Mouse (Mus musculus) A20 (cell line): Measurements from ENCODE around the gene Cnot6l.

ENCODE experiments used
- DNase-seq: peaks from one replicate; pipeline ENCODE4 v3.0.0-alpha.2; 2011; ENCODE audit warnings: low read depth, low spot score

The Cnot6l gene

GRCm38 (mm10) chr5:96164021-96164411, at the start of gene Cnot6l:
Cnot6l (minus strand) TSS chr5:96164171.
- DNase-seq: peak; percentile 88

GRCm38 (mm10) chr5:96209916-96210583, 46.1 kb upstream of the Cnot6l start:
- peak; percentile 96 for DNase-seq

DNA sequence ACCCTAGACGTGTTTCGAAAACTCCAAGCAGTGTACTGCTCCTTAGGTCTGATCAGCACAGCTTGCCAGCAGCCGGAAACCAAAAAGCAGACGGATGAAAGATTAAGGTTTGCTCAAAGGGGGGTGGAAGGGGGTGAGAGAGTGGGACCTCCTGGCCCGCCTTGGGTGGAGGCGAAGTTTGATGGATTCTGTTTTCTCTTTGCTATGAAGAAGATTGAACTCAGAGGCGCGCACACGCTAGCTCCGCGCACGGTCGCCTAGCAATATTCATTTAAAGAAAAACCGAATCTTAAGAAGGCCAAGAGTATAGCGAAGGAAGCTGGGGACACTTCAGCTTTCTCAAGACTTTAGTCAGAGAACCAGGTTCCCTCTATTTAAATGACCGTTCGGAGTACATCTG, 45.5 kb upstream of the Cnot6l start, which contains the start of gene Mrpl1:
Gene Mrpl1 (plus strand): TSS at position 35 of the 400 bp plus-strand sequence.
- DNase-seq: peak; percentile 78

DNA sequence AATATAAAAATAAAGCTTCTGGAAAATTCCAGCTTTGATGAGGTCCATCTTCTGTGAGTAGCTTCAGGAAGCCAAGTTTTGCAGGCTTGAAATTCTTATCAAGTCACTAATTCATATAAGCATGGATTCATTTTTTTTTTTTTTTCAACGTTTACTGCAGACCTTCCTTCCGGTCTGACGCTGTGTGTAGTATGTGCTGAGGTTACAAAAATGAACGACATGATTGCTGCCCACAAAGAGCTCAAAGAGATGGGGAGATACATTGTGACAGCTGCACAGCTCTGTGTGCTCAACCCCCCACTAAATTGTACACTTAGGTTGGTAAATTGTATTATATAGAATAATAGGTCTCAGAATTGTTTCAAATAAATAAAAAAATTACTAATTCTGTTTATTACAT, 44.6 kb upstream of the Cnot6l start:
- DNase-seq: no peak

DNA sequence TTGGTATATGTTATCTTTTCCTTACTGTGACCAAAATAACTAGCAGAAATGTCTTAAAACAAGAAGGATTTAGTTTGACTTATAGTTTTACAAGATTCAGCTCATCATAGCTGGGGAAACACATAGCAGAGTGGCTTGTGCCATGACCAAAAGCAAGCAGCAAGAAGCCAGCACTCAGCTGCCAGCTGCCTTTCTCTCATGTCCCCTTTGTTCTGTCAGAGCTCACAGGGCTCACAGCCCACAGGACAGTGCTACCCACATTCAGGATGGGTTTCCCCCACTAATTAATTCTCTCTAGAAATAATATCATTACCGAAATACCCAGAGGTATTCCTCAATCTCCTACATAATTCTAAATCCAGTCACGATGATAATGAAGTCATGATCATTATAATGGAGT, 43.6 kb upstream of the Cnot6l start:
- no peak for DNase-seq

DNA sequence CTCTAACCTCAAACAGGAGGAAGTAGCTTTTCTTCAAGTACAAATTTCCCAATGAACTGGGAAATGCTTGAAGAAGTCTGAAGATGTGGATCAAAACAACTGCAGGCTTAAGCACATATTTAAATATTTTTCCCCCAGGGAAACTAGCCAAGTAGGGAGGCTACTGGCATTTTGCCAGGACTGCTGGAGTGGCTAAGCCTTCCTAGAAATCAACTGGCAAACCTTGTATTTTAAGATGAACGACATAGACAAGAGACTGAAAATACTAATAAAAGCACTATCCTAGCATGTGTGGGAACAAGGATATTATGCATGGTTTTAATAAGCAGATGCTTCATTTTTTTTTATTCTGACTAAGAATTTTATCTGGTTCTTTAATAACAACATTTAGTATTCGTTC, 42.9 kb upstream of the Cnot6l start:
- no peak for DNase-seq

DNA sequence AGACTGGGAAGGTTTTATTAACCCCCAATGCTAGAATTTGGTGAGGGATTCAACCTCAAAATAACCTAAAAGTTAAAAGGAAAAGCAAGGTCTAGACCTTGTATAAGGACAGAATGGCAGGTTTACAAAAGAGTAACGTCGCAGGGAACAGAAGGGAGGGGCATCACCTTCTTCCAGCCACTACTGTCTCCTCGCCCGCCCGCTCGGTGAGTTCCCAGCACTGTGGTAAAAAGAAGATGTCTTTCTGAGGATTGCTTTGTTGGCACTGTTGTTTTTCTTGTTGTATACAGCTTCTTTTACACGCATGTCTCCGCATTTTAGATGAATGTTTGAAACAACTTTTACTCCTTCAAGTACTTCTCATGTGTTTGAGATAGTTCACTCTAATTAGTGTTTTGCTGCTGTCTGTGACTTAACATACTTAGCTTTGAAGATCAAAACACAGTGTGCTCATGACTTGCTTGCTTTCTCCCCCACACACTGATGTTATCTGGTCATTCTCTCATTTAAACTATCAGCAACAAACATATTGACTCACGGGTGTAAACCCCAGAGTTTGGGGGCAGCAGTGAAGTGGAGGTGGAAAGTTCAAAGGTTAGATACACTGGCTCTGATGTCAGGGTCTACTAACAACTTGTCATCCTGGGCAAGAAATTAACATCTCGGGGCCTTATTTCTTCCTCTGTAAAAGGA, 37.6 kb upstream of the Cnot6l start:
- no peak for DNase-seq

- DNase-seq: no peak
Measured at GRCm38 (mm10) chr5:96200269-96200668, 36.3 kb upstream of the Cnot6l start.

DNA sequence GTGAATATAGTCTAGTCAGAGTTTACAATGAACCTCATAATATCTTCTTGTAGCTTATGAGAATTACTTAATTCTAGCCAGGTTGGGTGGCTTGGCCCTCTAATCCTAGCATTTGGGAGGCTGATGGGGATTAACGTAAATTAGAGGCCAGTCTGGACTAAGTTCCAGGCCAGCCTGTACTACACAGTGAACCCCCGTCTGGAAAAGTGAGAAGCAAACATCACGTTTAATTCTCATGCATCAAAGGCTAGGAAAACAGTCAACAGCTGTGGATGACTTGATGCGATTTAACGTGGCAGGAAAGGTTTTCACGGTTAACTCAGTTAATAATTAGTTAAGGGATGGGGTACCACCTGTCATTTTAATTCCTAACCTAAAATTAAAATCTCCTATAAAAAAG, 34.3 kb upstream of the Cnot6l start:
- DNase-seq: no peak

DNA sequence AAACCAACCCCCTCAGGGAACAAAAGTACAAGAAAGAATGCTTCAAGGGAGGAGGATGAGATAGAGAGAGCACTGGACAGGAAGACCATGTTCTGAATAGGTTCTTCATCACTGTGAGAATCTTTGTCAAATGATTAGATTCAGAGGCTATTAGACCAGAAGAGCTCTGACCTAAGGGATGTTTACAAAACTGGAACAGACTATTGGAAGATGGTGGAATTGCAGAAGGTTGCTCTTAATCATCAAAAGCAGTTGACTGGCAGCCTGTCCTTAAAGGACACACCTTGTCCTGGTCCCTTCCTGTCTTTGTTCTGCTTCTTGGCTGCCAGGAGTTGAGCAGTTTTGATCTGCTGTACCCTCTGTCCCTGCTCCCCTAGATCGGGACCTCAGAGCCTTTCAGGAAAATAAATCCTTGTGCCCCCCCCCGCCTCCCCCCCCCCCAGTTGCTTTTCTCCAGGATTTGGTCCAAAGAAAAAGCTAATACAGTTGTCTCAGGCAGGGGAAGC, 32.6 kb upstream of the Cnot6l start:
- no peak for DNase-seq

DNA sequence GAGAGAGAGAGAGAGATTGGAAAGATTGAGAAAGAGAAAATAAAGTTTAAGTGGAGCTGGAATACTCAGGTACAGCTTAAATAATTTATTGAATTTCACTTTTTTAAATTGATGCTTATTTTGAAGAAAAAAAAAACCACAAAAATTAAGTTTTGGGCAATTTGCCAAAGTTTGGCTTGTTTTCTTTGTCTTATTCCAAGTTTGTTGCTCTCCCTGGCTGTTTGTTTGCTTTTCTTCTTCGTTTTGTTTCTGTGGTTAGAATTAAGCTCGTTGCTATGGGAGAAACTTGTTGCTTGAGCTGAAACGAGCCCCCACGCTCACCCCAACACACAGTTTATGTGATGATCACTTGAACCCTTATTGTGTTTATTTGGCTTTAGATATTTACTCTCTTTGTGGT, 27.3 kb upstream of the Cnot6l start:
- no peak for DNase-seq

- no peak for DNase-seq
Measured at GRCm38 (mm10) chr5:96189761-96190160, 25.8 kb upstream of the Cnot6l start.

- no peak for DNase-seq
Measured at GRCm38 (mm10) chr5:96183987-96184386, 20.0 kb upstream of the Cnot6l start.

GRCm38 (mm10) chr5:96183211-96183610, 19.2 kb upstream of the Cnot6l start:
- DNase-seq: no peak

- no peak for DNase-seq
Measured at GRCm38 (mm10) chr5:96176879-96177358, 12.9 kb upstream of the Cnot6l start.

- DNase-seq: no peak
Measured at GRCm38 (mm10) chr5:96176121-96176520, 12.2 kb upstream of the Cnot6l start.

GRCm38 (mm10) chr5:96171765-96172164, 7.8 kb upstream of the Cnot6l start:
- peak; percentile 75 for DNase-seq

DNA sequence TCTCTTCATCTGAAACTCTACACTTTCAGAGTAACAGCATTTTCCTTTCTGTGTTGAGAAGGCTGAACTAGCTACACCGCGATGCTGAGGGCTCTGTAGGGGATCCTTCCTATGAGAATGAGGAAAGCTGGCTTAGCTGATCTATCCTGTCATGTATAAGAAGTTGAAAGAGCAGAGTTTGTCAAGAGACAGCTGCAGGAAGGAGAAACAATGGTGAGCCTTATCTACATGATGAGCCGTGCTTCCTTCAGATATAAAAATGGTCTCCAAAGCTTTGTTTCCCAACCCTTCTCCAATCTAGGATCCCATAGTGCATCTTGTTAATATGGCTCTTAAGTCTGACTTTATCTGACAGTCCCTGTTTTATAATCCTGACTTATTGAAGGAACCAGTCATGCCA, 6.5 kb upstream of the Cnot6l start:
- no peak for DNase-seq

DNA sequence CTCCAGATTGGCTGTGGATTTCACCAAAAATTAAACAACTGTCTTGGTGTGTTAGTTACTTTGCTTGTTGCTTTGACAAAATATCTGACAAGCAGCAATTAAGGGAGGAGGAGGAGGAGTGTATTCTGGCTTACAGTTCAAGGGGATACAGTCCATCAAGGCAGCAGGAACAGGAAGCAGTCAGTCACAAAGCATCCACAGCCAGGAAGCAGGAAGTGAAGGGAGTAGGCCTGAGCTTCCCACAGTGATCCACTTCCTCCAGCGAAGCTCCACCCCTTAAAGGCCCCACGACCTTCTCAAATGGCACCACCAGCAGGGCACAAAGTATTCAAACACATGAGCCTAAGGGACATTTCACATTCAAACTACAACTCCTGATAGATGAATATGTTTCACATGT, 2.8 kb upstream of the Cnot6l start:
- peak; percentile 26 for DNase-seq

- no peak for DNase-seq
Measured at GRCm38 (mm10) chr5:96163396-96164020, 463 bp downstream of the Cnot6l start.

GRCm38 (mm10) chr5:96162399-96163331, 1.3 kb downstream of the Cnot6l start:
- peak; percentile 91 for DNase-seq
